Comparison of ENCODE assay signal across 10 mouse cellular contexts in the genomic region with DNA sequence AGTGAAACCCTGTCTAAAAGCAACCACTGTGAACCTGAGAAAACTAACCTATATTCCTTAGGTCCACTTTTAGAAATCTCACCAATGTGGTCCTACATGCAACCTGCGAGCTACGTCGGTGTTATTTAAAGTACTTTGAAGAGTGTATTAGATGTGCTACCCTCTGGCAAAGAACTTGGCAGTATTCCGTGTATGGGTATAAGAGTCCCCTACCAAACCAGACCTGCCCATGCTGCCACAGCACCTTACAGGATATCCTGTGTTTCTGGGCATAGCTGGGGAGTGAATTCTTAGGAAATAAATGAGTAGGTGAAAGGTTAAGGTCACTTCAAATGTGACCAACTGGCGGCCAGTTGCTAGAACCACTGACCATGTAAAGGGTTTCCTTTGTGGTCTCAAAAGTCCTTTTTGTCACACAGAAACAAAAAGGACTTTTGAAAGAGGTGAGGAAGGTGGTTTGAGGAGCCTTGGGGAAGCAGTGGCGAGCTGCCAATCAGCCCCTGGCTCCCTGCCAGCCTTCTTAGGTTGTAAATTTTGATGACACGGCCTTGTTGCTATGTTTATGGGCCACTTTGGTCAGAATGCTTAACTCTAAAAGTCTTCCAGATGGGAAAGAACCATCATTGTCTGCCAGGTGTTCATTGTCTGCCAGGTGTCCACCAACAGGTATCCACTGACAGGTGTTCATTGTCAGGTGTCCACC. TPM values are rescaled to one million over a fixed set of nuclear protein-coding genes. Genes with fewer than 3 reads are reported as not detected.
DNase-seq lines count a peak whose midpoint lies in the region; ATAC-seq and TF ChIP-seq lines count a peak whose summit lies in the region.
"Had no signal": no experiment of that assay in that cellular context is flagged by ENCODE, and none has a peak within 500 bp of the region (broad histone marks: within the 10 kb centered on the region; RNA-seq: fewer than 3 reads in every experiment).

No protein-coding gene starts in this region.

- no peak for TF ChIP-seq POLR2A in brain, embryonic 14.5 days (IDR thresholded peaks at IDR 0.05; ENCODE audit: borderline replicate concordance, extremely low read depth, insufficient read depth, insufficient read length, poor library complexity, severe bottlenecking)

- 82% methylated on average over 7 of the region's 7 CpGs for WGBS in midbrain, embryonic 14.5 days
- WGBS in midbrain, embryonic 15.5 days: 78% methylated on average over 7 of the region's 7 CpGs

- no peak overlapping the region for H3K9ac ChIP-seq in midbrain, embryonic 14.5 days (replicated peaks; ENCODE audit: low read length)
- no peak overlapping the region for H3K9ac ChIP-seq in midbrain, embryonic 15.5 days
- H3K9ac ChIP-seq: midbrain, embryonic 13.5 days had no signal

- no peak overlapping the region for H3K4me3 ChIP-seq in midbrain, embryonic 14.5 days (replicated peaks; ENCODE audit: low read depth, low read length)
- H3K4me3 ChIP-seq in midbrain, embryonic 15.5 days: no peak overlapping the region
- H3K4me3 ChIP-seq: midbrain, embryonic 13.5 days had no signal

- no peaks in the 10 kb centered on the region for H3K9me3 ChIP-seq in midbrain, embryonic 14.5 days (ENCODE audit: control insufficient read depth, low read length)
- no peaks in the 10 kb centered on the region for H3K9me3 ChIP-seq in midbrain, embryonic 15.5 days
- H3K9me3 ChIP-seq: midbrain, embryonic 13.5 days had no signal

- DNase-seq in cerebellum, adult 9-10 months: peak; percentile 24
- no peak for DNase-seq in cerebellum, adult 8-10 months
- peak; percentile 33 for DNase-seq in midbrain, embryonic 14.5 days
- peak; percentile 34 for DNase-seq in brain, embryonic 14.5 days (ENCODE audit: low read depth)
- peak; percentile 75 to 89 for DNase-seq in kidney, postnatal 36 days
- DNase-seq in left cerebral cortex, adult 18-20 months (ENCODE audit: low spot score in 2 of 2): no peak
- no peak for DNase-seq in heart, postnatal 25 days (ENCODE audit: low spot score)
- DNase-seq: retina, postnatal 1 day had no signal

- ATAC-seq in midbrain, embryonic 14.5 days (ENCODE audit: low FRiP score, low TSS enrichment): no peak
- no peak for ATAC-seq in midbrain, embryonic 15.5 days (replicated peaks)
- ATAC-seq: midbrain, embryonic 13.5 days had no signal

- peaks cover 35% of the 10 kb centered on the region for H3K36me3 ChIP-seq in midbrain, embryonic 14.5 days (ENCODE audit: control insufficient read depth, insufficient read depth, low read length)
- H3K36me3 ChIP-seq in midbrain, embryonic 15.5 days (replicated peaks): no peaks in the 10 kb centered on the region; the same call in 1 of the 2 replicates

- intact Hi-C loops in heart, postnatal 25 days (cut with DNase I): no loop called here

- no peak for TF ChIP-seq CTCF in brain, embryonic 14.5 days (IDR thresholded peaks at IDR 0.05; ENCODE audit: borderline replicate concordance, extremely low read depth, insufficient read depth, insufficient read length)

- no peak overlapping the region for H3K27ac ChIP-seq in midbrain, embryonic 14.5 days (replicated peaks; ENCODE audit: low read depth, low read length)
- no peak overlapping the region for H3K27ac ChIP-seq in midbrain, embryonic 15.5 days
- H3K27ac ChIP-seq: midbrain, embryonic 13.5 days had no signal

- H3K27me3 ChIP-seq in midbrain, embryonic 14.5 days (ENCODE audit: control insufficient read depth, insufficient read depth, low read length): no peaks in the 10 kb centered on the region
- no peaks in the 10 kb centered on the region for H3K27me3 ChIP-seq in midbrain, embryonic 15.5 days (replicated peaks)
- H3K27me3 ChIP-seq: midbrain, embryonic 13.5 days had no signal

- no peak overlapping the region for H3K4me2 ChIP-seq in midbrain, embryonic 14.5 days (ENCODE audit: low read length)
- H3K4me2 ChIP-seq in midbrain, embryonic 15.5 days: no peak overlapping the region
- H3K4me2 ChIP-seq: midbrain, embryonic 13.5 days had no signal

- no peaks in the 10 kb centered on the region for H3K4me1 ChIP-seq in midbrain, embryonic 14.5 days (ENCODE audit: control insufficient read depth, insufficient read depth, low read length)
- peaks cover 7% of the 10 kb centered on the region for H3K4me1 ChIP-seq in midbrain, embryonic 15.5 days

RNA-seq across cellular contexts. Expression of a gene that starts 41.5 kb away (rescaled TPM):
- polyA plus RNA-seq in midbrain, embryonic 14.5 days (2014; fragmentation: Nextera tagmentation; extraction: Ambion mirVana): 46.7 and 49.1 TPM in 2 replicates
- 59.0 and 59.8 TPM in 2 replicates for polyA plus RNA-seq in midbrain, embryonic 15.5 days (2015; fragmentation: Nextera tagmentation; extraction: Ambion mirVana)
- polyA plus RNA-seq in brain, embryonic 14.5 days (2012; rRNA removed): 81.8 and 89.6 TPM in 2 replicates
- 10 to 100 TPM; 18.5 to 24.9 TPM for total RNA-seq in left cerebral cortex, adult 18-20 months (2021)
- 10 to 100 TPM; 47.0 to 49.6 TPM for total RNA-seq in heart, postnatal 25 days (2021)

Comparison
In these comparisons a context has a peak if more than half of its experiments do, and no peak if none do; other contexts are left out.
1. DNase-seq: peak in cerebellum, adult 9-10 months (single experiment), midbrain, embryonic 14.5 days (single experiment), brain, embryonic 14.5 days (single experiment) and kidney, postnatal 36 days (2 of 2); none in cerebellum, adult 8-10 months (single experiment), left cerebral cortex, adult 18-20 months (0 of 2) and heart, postnatal 25 days (single experiment).